Mouse (Mus musculus) testis, adult 2 months (tissue): ENCODE measurements around the gene Acbd6.

Experiments
- CTCF ChIP-seq: fragments of 200-500 bp; IDR thresholded peaks from 2 replicates; pipeline ENCODE4 v1.5.1; 2012; ENCODE audit warnings: low read depth, mild to moderate bottlenecking, inconsistent platforms, low read length, moderate library complexity; ENCODE audit not compliant: control insufficient read depth, insufficient read depth, insufficient replicate concordance
- POLR2A ChIP-seq: fragments of 200-500 bp; IDR thresholded peaks from 2 replicates; pipeline ENCODE4 v1.6.1; 2012; ENCODE audit warnings: low read depth, mild to moderate bottlenecking, inconsistent platforms, low read length, moderate library complexity; ENCODE audit not compliant: control insufficient read depth

GRCm38 (mm10) chr1:155654961-155655360, 97.0 kb downstream of the Acbd6 start:
- no peak for TF ChIP-seq CTCF
- TF ChIP-seq POLR2A, result no peak
